Mouse (Mus musculus) adrenal gland, adult (tissue): Measurements from ENCODE around the gene Cadps2.

Experiments
- DNase-seq, 2 experiments: peaks; one replicate each; pipeline ENCODE4 v3.0.0; 2022 to 2023; ENCODE audit warnings: low spot score in 1 of 2; ENCODE audit not compliant: inconsistent age in 2 of 2

The Cadps2 gene

GRCm38 (mm10) chr6:23568688-23569087 is 270.5 kb downstream of the Cadps2 start:
- DNase-seq: no peak

- no peak for DNase-seq
These were observed 271.6 kb downstream of the Cadps2 start for GRCm38 (mm10) chr6:23567651-23568050.

GRCm38 (mm10) chr6:23549874-23550273 is 289.3 kb downstream of the Cadps2 start:
- DNase-seq: no peak

- DNase-seq: no peak
These were observed 315.5 kb downstream of the Cadps2 start for GRCm38 (mm10) chr6:23523710-23524109.

- DNase-seq: no peak
These were observed 316.7 kb downstream of the Cadps2 start for GRCm38 (mm10) chr6:23522556-23522955.

GRCm38 (mm10) chr6:23498611-23499010 is 340.6 kb downstream of the Cadps2 start:
- DNase-seq: no peak

- peak in 1 of 2 experiments; percentile 54 for DNase-seq
These were observed 347.4 kb downstream of the Cadps2 start for GRCm38 (mm10) chr6:23491804-23492203.

GRCm38 (mm10) chr6:23490431-23490830 is 348.8 kb downstream of the Cadps2 start:
- no peak for DNase-seq

- DNase-seq: no peak
These were observed 350.2 kb downstream of the Cadps2 start for GRCm38 (mm10) chr6:23489046-23489445.

GRCm38 (mm10) chr6:23472686-23473085 is 366.5 kb downstream of the Cadps2 start:
- DNase-seq: no peak

GRCm38 (mm10) chr6:23471830-23472229 is 367.4 kb downstream of the Cadps2 start:
- DNase-seq: no peak

GRCm38 (mm10) chr6:23467885-23468284 is 371.3 kb downstream of the Cadps2 start:
- DNase-seq: no peak

GRCm38 (mm10) chr6:23462600-23463280 is 376.5 kb downstream of the Cadps2 start:
- peak in 1 of 2 experiments; percentile 70 for DNase-seq

- peak; percentile 58 to 89 for DNase-seq
These were observed 381.5 kb downstream of the Cadps2 start for GRCm38 (mm10) chr6:23457748-23458147.

GRCm38 (mm10) chr6:23453907-23454306 is 385.3 kb downstream of the Cadps2 start:
- peak; percentile 32 to 71 for DNase-seq

GRCm38 (mm10) chr6:23439897-23440296 is 399.3 kb downstream of the Cadps2 start:
- DNase-seq: no peak

- no peak for DNase-seq
These were observed 428.8 kb downstream of the Cadps2 start for GRCm38 (mm10) chr6:23410256-23411049.

- DNase-seq: no peak
These were observed 445.1 kb downstream of the Cadps2 start for GRCm38 (mm10) chr6:23394131-23394530.

GRCm38 (mm10) chr6:23392711-23393110 is 446.5 kb downstream of the Cadps2 start:
- no peak for DNase-seq

GRCm38 (mm10) chr6:23386711-23387110 is 452.5 kb downstream of the Cadps2 start:
- DNase-seq: no peak

GRCm38 (mm10) chr6:23383004-23383347 is 456.2 kb downstream of the Cadps2 start:
- DNase-seq: peak in 1 of 2 experiments; percentile 17

- no peak for DNase-seq
These were observed 456.8 kb downstream of the Cadps2 start for GRCm38 (mm10) chr6:23382283-23383003.
